ENCODE assay signal across 8 mouse cellular contexts in the genomic region with DNA sequence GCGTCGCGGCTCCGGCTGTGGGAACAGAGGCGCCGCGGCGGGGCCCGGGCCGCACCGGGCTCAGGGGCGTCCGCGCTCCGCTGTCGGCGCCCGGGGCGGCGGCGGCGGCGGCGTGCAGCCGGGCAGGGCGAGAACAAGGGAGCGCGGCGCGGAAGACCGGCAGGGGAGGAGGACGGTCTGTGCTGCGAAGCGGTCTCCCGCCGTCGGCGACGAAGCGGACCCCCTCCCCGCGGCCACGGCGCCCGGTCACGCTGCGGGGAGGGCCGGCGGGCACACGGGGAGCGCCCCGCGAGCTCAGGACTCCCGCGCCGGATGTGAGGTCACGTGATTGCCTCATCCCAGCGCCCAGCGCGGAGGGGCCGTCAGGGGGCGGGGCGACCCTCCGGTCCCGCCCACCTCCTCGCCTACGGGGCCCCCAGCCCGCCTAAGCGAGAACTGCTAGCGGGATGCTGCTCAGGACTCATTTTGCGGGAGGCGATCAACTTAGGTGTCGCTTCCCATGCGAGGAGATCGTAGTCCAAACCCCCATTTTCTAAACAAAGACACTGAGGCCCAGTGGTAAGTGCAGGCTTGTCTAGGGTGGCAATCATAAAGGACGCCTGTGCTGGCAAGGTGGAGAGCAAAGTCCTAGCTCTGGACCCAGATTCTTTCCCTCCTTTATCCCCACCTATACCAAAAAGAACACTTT. TPM values are rescaled to one million over a fixed set of nuclear protein-coding genes. Genes with fewer than 3 reads are reported as not detected.
DNase-seq lines count a peak whose midpoint lies in the region; ATAC-seq and TF ChIP-seq lines count a peak whose summit lies in the region.

No protein-coding gene starts in this region.

- TF ChIP-seq EP300 in ES-Bruce4 (IDR thresholded peaks at IDR 0.05; ENCODE audit: insufficient read depth, low read depth, low read length), result no peak
- TF ChIP-seq EP300 in heart, postnatal 0 days (IDR thresholded peaks at IDR 0.05; ENCODE audit: low read depth), result no peak; the same call in 1 of the 2 replicates

- no peaks in the 10 kb centered on the region for H3K27me3 ChIP-seq in ES-Bruce4 (ENCODE audit: control insufficient read depth, insufficient read depth, low read length, poor library complexity, severe bottlenecking)
- H3K27me3 ChIP-seq in forebrain, embryonic 12.5 days, result peaks cover 5% of the 10 kb centered on the region; the same call in 1 of the 2 replicates
- no peaks in the 10 kb centered on the region for H3K27me3 ChIP-seq in heart, postnatal 0 days (ENCODE audit: control insufficient read depth, insufficient read depth, low read length)
- H3K27me3 ChIP-seq in liver, embryonic 15.5 days, result no peaks in the 10 kb centered on the region
- no peaks in the 10 kb centered on the region for H3K27me3 ChIP-seq in neural tube, embryonic 11.5 days (ENCODE audit: control insufficient read depth, insufficient read depth, low read length)
- H3K27me3 ChIP-seq in stomach, embryonic 16.5 days (ENCODE audit: control insufficient read depth, insufficient read depth, low read length), result no peaks in the 10 kb centered on the region

- DNase-seq in c-Kit-positive CD71-positive TER-119-positive erythroid progenitor cells, embryonic 14.5 days (ENCODE audit: low spot score), result peak; percentile 89
- peak; percentile 78 for DNase-seq in heart, postnatal 0 days (ENCODE audit: low spot score)
- peak; percentile 90 to 95 for DNase-seq in kidney, postnatal 36 days
- peak; percentile 95 for DNase-seq in neural tube, embryonic 11.5 days (ENCODE audit: low spot score)

- peak overlapping the region; percentile 90 for H3K4me3 ChIP-seq in ES-Bruce4 (ENCODE audit: low read depth, low read length)
- H3K4me3 ChIP-seq in forebrain, embryonic 12.5 days (replicated peaks), result peak overlapping the region; percentile 99
- peak overlapping the region; percentile 83 for H3K4me3 ChIP-seq in heart, postnatal 0 days (ENCODE audit: low read depth, low read length)
- peak overlapping the region; percentile 98 for H3K4me3 ChIP-seq in liver, embryonic 15.5 days (replicated peaks)
- peak overlapping the region; percentile 95 for H3K4me3 ChIP-seq in neural tube, embryonic 11.5 days (ENCODE audit: low read depth, low read length)
- peak overlapping the region; percentile 93 for H3K4me3 ChIP-seq in stomach, embryonic 16.5 days (replicated peaks; ENCODE audit: low read length)

- peak overlapping the region; percentile 55 for H3K27ac ChIP-seq in ES-Bruce4 (ENCODE audit: insufficient read depth, low read length)
- H3K27ac ChIP-seq in forebrain, embryonic 12.5 days, result peak overlapping the region; percentile 63
- H3K27ac ChIP-seq in heart, postnatal 0 days (ENCODE audit: low read depth), result peak overlapping the region; percentile 63
- H3K27ac ChIP-seq in liver, embryonic 15.5 days (replicated peaks), result peak overlapping the region; percentile 85
- peak overlapping the region; percentile 72 for H3K27ac ChIP-seq in neural tube, embryonic 11.5 days (ENCODE audit: low read depth, low read length)
- peak overlapping the region; percentile 91 for H3K27ac ChIP-seq in stomach, embryonic 16.5 days (ENCODE audit: low read length)

- peaks cover 15% of the 10 kb centered on the region for H3K36me3 ChIP-seq in ES-Bruce4 (ENCODE audit: control insufficient read depth, insufficient read depth, low read length, poor library complexity, severe bottlenecking)
- peaks cover 12% of the 10 kb centered on the region for H3K36me3 ChIP-seq in forebrain, embryonic 12.5 days (replicated peaks)
- no peaks in the 10 kb centered on the region; the same call in 1 of the 2 replicates for H3K36me3 ChIP-seq in heart, postnatal 0 days (replicated peaks; ENCODE audit: control insufficient read depth, insufficient read depth, low read length)
- peaks cover 7% of the 10 kb centered on the region for H3K36me3 ChIP-seq in liver, embryonic 15.5 days (replicated peaks)
- no peaks in the 10 kb centered on the region; the same call in 1 of the 2 replicates for H3K36me3 ChIP-seq in neural tube, embryonic 11.5 days (ENCODE audit: control insufficient read depth, insufficient read depth, low read length)
- H3K36me3 ChIP-seq in stomach, embryonic 16.5 days (ENCODE audit: control insufficient read depth, insufficient read depth, low read length), result no peaks in the 10 kb centered on the region

- WGBS in forebrain, embryonic 12.5 days, result under 1% methylated on average over 64 of the region's 76 CpGs
- under 1% methylated on average over 52 of the region's 76 CpGs for WGBS in heart, postnatal 0 days
- WGBS in liver, embryonic 15.5 days (ENCODE audit: insufficient replicate concordance), result under 1% methylated on average over 73 of the region's 76 CpGs
- 0% methylated on average over 55 of the region's 76 CpGs for WGBS in neural tube, embryonic 11.5 days
- under 1% methylated on average over 71 of the region's 76 CpGs for WGBS in stomach, embryonic 16.5 days

- TF ChIP-seq CTCF in ES-Bruce4 (IDR thresholded peaks at IDR 0.05; ENCODE audit: low read depth, low read length), result no peak
- no peak for TF ChIP-seq CTCF in heart, postnatal 0 days (IDR thresholded peaks at IDR 0.05; ENCODE audit: low read depth)

- H3K9ac ChIP-seq in ES-Bruce4 (ENCODE audit: low read depth, poor library complexity, severe bottlenecking), result peak overlapping the region; percentile 98
- H3K9ac ChIP-seq in forebrain, embryonic 12.5 days, result peak overlapping the region; percentile 97
- peak overlapping the region; percentile 82 for H3K9ac ChIP-seq in heart, postnatal 0 days (replicated peaks; ENCODE audit: low read depth, low read length)
- peak overlapping the region; percentile 92 for H3K9ac ChIP-seq in liver, embryonic 15.5 days
- peak overlapping the region; percentile 92 for H3K9ac ChIP-seq in neural tube, embryonic 11.5 days (ENCODE audit: low read length)
- peak overlapping the region; percentile 96 for H3K9ac ChIP-seq in stomach, embryonic 16.5 days (ENCODE audit: low read length)

- peak overlapping the region; percentile 94 for H3K4me2 ChIP-seq in forebrain, embryonic 12.5 days
- peak overlapping the region; percentile 92 for H3K4me2 ChIP-seq in heart, postnatal 0 days (ENCODE audit: low read depth, low read length)
- peak overlapping the region; percentile 97 for H3K4me2 ChIP-seq in liver, embryonic 15.5 days
- peak overlapping the region; percentile 63 for H3K4me2 ChIP-seq in neural tube, embryonic 11.5 days (ENCODE audit: low read depth)
- peak overlapping the region; percentile 95 for H3K4me2 ChIP-seq in stomach, embryonic 16.5 days (ENCODE audit: low read depth, low read length)

- peak; percentile 76 for TF ChIP-seq POLR2A in ES-Bruce4 (IDR thresholded peaks at IDR 0.05; ENCODE audit: insufficient read depth, low read length)

- ATAC-seq in forebrain, embryonic 12.5 days (ENCODE audit: low FRiP score), result peak; percentile 94
- peak; percentile 89 for ATAC-seq in heart, postnatal 0 days (ENCODE audit: insufficient read depth, low read depth)
- peak; percentile 84 for ATAC-seq in liver, embryonic 15.5 days (ENCODE audit: insufficient read depth)
- peak; percentile 88 for ATAC-seq in neural tube, embryonic 11.5 days (ENCODE audit: insufficient read depth, low FRiP score, low TSS enrichment)
- ATAC-seq in stomach, embryonic 16.5 days (ENCODE audit: insufficient read depth, low FRiP score), result peak; percentile 94

- H3K9me3 ChIP-seq in ES-Bruce4 (replicated peaks; ENCODE audit: control insufficient read depth, insufficient read depth, low read length, poor library complexity, severe bottlenecking), result no peaks in the 10 kb centered on the region
- no peaks in the 10 kb centered on the region for H3K9me3 ChIP-seq in forebrain, embryonic 12.5 days
- H3K9me3 ChIP-seq in heart, postnatal 0 days (replicated peaks; ENCODE audit: control insufficient read depth, low read length), result peaks cover 4% of the 10 kb centered on the region; the same call in 1 of the 2 replicates
- no peaks in the 10 kb centered on the region for H3K9me3 ChIP-seq in liver, embryonic 15.5 days (replicated peaks)
- no peaks in the 10 kb centered on the region for H3K9me3 ChIP-seq in neural tube, embryonic 11.5 days (ENCODE audit: control insufficient read depth, low read length)
- no peaks in the 10 kb centered on the region for H3K9me3 ChIP-seq in stomach, embryonic 16.5 days (replicated peaks; ENCODE audit: control insufficient read depth, low read length)

- H3K4me1 ChIP-seq in ES-Bruce4 (ENCODE audit: control insufficient read depth, insufficient read depth, low read length), result peaks cover 5% of the 10 kb centered on the region
- H3K4me1 ChIP-seq in forebrain, embryonic 12.5 days, result peaks cover 26% of the 10 kb centered on the region
- H3K4me1 ChIP-seq in heart, postnatal 0 days (ENCODE audit: control insufficient read depth, insufficient read depth), result peaks cover 16% of the 10 kb centered on the region
- H3K4me1 ChIP-seq in liver, embryonic 15.5 days (replicated peaks), result peaks cover 52% of the 10 kb centered on the region
- H3K4me1 ChIP-seq in neural tube, embryonic 11.5 days (ENCODE audit: control insufficient read depth, insufficient read depth, low read length), result peaks cover 17% of the 10 kb centered on the region
- peaks cover 16% of the 10 kb centered on the region for H3K4me1 ChIP-seq in stomach, embryonic 16.5 days (ENCODE audit: control insufficient read depth, insufficient read depth, low read length)

RNA-seq across cellular contexts. Expression of gene Atp13a3, which starts 17.1 kb away (rescaled TPM):
- polyA plus RNA-seq in ES-Bruce4 (2011; ENCODE audit: insufficient read depth, insufficient read length, low read depth, missing spikeins), result 139 and 151 TPM in 2 replicates
- polyA plus RNA-seq in forebrain, embryonic 12.5 days (2016; fragmentation: Nextera tagmentation; extraction: Ambion mirVana), result 12.9 and 15.8 TPM in 2 replicates
- total RNA-seq in heart, postnatal 0 days (2014; rRNA removed; ENCODE audit: low replicate concordance), result 27.1 and 34.4 TPM in 2 replicates
- 3.9 and 4.5 TPM in 2 replicates for polyA plus RNA-seq in heart, postnatal 0 days (2015; fragmentation: Nextera tagmentation; extraction: Ambion mirVana)
- 6.2 and 6.5 TPM in 2 replicates for polyA plus RNA-seq in liver, embryonic 15.5 days (2015; fragmentation: Nextera tagmentation; extraction: Ambion mirVana)
- 12.5 and 13.0 TPM in 2 replicates for polyA plus RNA-seq in neural tube, embryonic 11.5 days (2014; fragmentation: Nextera tagmentation; extraction: Ambion mirVana)
- polyA plus RNA-seq in stomach, embryonic 16.5 days (2015; fragmentation: Nextera tagmentation; extraction: Ambion mirVana), result 9.1 and 12.0 TPM in 2 replicates

Comparison
In these comparisons a context has a peak if more than half of its experiments do, and no peak if none do; other contexts are left out.
1. Peak in every context shown above with its lines: DNase-seq, ATAC-seq, H3K4me3 ChIP-seq and H3K27ac ChIP-seq.